Mouse (Mus musculus) thymus, postnatal 10 days (tissue): ENCODE data around the gene Unk.

Experiments used
- DNase-seq, 2 experiments: peaks; one replicate each; pipeline ENCODE4 v3.0.0; 2021; ENCODE audit warnings: low spot score in 2 of 2

The Unk gene

GRCm38 (mm10) chr11:116030898-116031845 lies 1.1 kb downstream of the Unk start:
- DNase-seq: peak in 1 of 2 experiments; percentile 36

DNA sequence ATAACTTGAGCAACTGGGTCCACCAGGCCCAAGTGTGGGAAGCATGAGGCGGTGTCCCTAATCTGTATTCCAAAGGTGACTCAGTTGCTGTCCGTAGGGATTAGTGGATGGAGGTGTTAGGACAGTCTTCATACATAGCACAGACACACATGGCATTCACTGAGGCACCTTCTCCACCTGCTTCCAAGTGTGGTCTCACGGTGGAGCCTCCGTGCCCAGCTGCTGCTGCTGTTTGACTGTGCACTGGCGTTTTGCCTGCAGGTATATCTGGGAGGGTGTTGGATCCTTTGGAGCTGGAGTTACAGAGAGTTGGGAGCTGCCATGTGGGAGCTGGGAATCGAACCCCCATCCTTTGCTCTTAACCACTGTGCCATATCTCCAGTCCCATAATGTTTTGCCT lies 4.5 kb downstream of the Unk start:
- no peak for DNase-seq

GRCm38 (mm10) chr11:116036671-116037070 lies 6.5 kb downstream of the Unk start:
- DNase-seq: no peak

DNA sequence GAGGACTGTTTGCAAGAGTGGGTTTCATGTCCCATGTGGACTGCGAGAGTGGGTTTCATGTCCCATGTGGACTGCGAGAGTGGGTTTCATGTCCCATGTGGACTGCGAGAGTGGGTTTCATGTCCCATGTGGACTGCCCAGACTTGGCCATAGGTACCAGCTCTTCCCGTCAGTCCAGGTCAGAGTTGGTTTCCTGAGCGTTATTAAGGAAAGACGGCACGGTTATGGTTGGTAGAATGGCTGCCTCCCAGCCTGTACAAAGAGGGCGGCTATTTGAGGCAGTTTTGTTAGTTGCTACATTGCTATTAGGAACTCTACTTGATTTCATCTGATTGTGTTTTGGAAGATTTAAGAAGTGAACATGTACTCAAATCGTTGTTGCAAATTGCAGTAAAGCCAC lies 7.7 kb downstream of the Unk start:
- no peak for DNase-seq

- no peak for DNase-seq
These were observed 10.5 kb downstream of the Unk start for GRCm38 (mm10) chr11:116040593-116040992.

GRCm38 (mm10) chr11:116041833-116042232 lies 11.7 kb downstream of the Unk start:
- no peak for DNase-seq

GRCm38 (mm10) chr11:116042372-116043138 lies 12.4 kb downstream of the Unk start:
- DNase-seq: no peak

GRCm38 (mm10) chr11:116043286-116043685 lies 13.2 kb downstream of the Unk start:
- no peak for DNase-seq

DNA sequence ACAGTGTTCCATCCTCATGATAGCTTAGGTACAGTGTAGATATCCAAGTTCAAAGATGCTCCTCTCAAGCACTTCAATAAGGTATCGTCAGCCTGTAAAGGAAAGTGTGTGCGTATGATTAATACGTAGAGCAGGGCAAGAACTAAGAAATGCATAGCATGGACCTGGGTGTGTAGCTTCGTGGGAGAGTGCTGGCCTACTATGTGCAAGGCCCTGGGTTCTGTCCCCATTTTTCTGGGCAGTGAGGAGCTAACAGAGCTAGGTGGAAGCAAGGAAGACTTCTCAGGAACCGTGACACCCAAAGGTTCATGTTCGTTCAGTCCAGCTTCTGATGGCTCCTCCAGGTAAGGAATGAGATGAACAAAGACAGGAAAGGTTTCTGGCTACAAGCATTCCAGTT lies 15.1 kb downstream of the Unk start:
- no peak for DNase-seq

- no peak for DNase-seq
These were observed 19.5 kb downstream of the Unk start for GRCm38 (mm10) chr11:116049610-116050009.

GRCm38 (mm10) chr11:116050196-116050595 lies 20.1 kb downstream of the Unk start:
- DNase-seq: no peak

DNA sequence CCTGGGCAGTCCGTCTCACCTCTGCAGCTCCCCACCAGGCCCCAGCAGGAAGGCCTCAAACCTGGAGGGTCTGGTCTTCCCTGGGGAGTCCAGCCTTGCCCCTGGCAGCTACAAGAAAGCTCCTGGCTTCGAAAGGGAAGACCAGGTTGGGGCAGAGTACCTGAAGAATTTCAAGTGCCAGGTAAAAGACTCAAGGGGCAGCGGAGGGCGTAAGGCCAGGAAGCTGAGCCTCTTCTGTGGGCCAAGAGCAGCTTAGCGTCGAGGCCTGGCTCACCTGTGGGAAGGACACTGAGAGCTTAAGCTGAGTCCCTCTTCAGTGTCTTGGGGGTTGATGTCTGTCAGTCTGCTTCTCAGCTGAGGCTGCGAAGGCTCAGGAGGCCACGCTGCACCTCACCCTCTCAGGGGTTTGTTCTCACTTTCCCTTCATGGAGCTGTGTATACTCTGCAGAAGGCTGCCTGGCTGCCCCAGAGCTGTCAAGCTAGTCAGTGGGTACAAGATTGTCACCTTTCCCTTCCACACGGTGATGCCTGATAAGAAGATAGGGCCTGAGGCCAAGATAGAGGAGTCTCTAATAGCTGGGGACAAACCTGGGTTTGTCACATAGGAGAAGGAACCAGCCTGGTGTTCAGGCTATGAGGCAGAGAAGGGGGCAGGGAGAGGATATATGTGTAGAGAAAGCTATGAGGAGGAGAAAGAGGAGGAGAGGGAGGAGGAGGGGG lies 23.5 kb downstream of the Unk start:
- no peak for DNase-seq

- DNase-seq: no peak
These were observed 25.8 kb downstream of the Unk start for GRCm38 (mm10) chr11:116055873-116056272.

- DNase-seq: no peak
These were observed 27.2 kb downstream of the Unk start for GRCm38 (mm10) chr11:116057237-116057881.

- DNase-seq: no peak
These were observed 28.0 kb downstream of the Unk start for GRCm38 (mm10) chr11:116058022-116058614.

- DNase-seq: no peak
These were observed 29.0 kb downstream of the Unk start for GRCm38 (mm10) chr11:116058868-116059690.

- no peak for DNase-seq
These were observed 29.5 kb downstream of the Unk start for GRCm38 (mm10) chr11:116059691-116060025.

DNA sequence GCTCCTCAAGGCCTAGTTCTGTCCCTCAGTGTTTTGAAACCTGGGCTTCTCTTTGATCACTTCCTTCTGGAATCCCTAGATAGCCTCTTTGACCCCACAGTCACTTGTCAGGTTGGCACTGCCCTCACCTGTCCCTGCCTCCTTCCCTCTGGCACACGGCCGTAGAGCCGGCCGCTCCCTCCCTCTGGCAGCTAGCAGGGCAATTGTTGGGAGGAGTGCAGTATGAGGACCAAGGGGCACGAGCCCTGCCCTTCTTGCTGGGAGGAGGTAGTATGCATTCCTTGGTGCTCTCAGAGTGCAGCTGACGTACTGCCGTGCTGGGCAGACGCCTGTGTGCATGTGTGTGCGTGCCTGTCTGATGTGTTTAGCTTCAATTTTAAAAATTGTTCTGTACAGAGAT lies 30.5 kb downstream of the Unk start:
- no peak for DNase-seq

- no peak for DNase-seq
These were observed 31.7 kb downstream of the Unk start for GRCm38 (mm10) chr11:116061641-116062415.

DNA sequence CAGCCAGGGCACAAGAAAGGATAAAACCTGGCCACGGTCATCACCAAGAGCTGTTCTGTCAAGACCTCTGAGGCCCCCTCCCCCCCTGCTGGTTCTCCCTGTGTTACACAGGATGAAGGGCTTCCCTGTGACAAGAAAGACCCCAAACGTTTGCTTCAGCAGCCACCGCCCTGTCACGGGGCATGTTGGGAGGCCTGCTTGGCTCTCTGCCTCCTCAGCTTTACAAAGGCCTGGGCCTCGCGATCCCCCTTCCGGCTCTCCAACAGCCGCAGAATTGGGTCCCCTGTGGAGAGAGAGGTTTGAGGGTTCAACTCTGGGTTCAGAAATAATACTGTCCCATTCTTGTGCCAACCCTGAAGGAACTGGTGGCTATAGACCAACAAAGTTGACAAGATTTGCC lies 32.4 kb downstream of the Unk start:
- no peak for DNase-seq
